ENCODE assay signal across 17 mouse cellular contexts in genomic region chr1:90476556-90477243, GRCm38 (mm10).
DNase-seq lines count a peak whose midpoint lies in the region; ATAC-seq and TF ChIP-seq lines count a peak whose summit lies in the region.
"Had no signal": no experiment of that assay in that cellular context is flagged by ENCODE, and none has a peak within 500 bp of the region (broad histone marks: within the 10 kb centered on the region; RNA-seq: fewer than 3 reads in every experiment).

No protein-coding gene starts in this region.

- no peaks in the 10 kb centered on the region for H3K36me3 ChIP-seq in forebrain, embryonic 13.5 days (ENCODE audit: poor library complexity, severe bottlenecking)
- no peaks in the 10 kb centered on the region for H3K36me3 ChIP-seq in forebrain, postnatal 0 days (ENCODE audit: insufficient read depth)
- no peaks in the 10 kb centered on the region for H3K36me3 ChIP-seq in midbrain, embryonic 11.5 days (ENCODE audit: control insufficient read depth, insufficient read depth, low read length)
- no peaks in the 10 kb centered on the region for H3K36me3 ChIP-seq in midbrain, embryonic 14.5 days (ENCODE audit: control insufficient read depth, insufficient read depth, low read length)
- no peaks in the 10 kb centered on the region for H3K36me3 ChIP-seq in hindbrain, embryonic 16.5 days (ENCODE audit: control insufficient read depth, insufficient read depth, low read length)
- H3K36me3 ChIP-seq: G1E; heart, embryonic 10.5 days had no signal

- no peak for TF ChIP-seq CTCF in forebrain, postnatal 0 days (IDR thresholded peaks at IDR 0.05; ENCODE audit: low read depth)

- H3K9ac ChIP-seq in forebrain, embryonic 13.5 days: no peak overlapping the region
- H3K9ac ChIP-seq in forebrain, postnatal 0 days: no peak overlapping the region
- H3K9ac ChIP-seq in midbrain, embryonic 11.5 days (ENCODE audit: low read length): no peak overlapping the region
- no peak overlapping the region for H3K9ac ChIP-seq in midbrain, embryonic 14.5 days (replicated peaks; ENCODE audit: low read length)
- no peak overlapping the region for H3K9ac ChIP-seq in hindbrain, embryonic 16.5 days (ENCODE audit: low read depth, low read length)

- ATAC-seq in forebrain, embryonic 13.5 days: no peak
- ATAC-seq in forebrain, postnatal 0 days: no peak
- ATAC-seq in midbrain, embryonic 11.5 days (ENCODE audit: low FRiP score): no peak
- no peak for ATAC-seq in midbrain, embryonic 14.5 days (ENCODE audit: low FRiP score, low TSS enrichment)
- ATAC-seq in hindbrain, embryonic 16.5 days: no peak
- ATAC-seq: activated CD4-positive, CD25-positive, alpha-beta regulatory T cell, adult 4 months; hindbrain, postnatal 0 days had no signal

- peaks cover 30% of the 10 kb centered on the region for H3K4me1 ChIP-seq in forebrain, embryonic 13.5 days
- H3K4me1 ChIP-seq in forebrain, postnatal 0 days (ENCODE audit: insufficient read depth): peaks cover 7% of the 10 kb centered on the region
- H3K4me1 ChIP-seq in midbrain, embryonic 11.5 days (ENCODE audit: control insufficient read depth, insufficient read depth, low read length): peaks cover 26% of the 10 kb centered on the region
- H3K4me1 ChIP-seq in midbrain, embryonic 14.5 days (ENCODE audit: control insufficient read depth, insufficient read depth, low read length): peaks cover 22% of the 10 kb centered on the region
- H3K4me1 ChIP-seq in hindbrain, embryonic 16.5 days (ENCODE audit: control insufficient read depth, insufficient read depth, low read depth, low read length): peaks cover 3% of the 10 kb centered on the region

- no peak overlapping the region for H3K4me2 ChIP-seq in forebrain, embryonic 13.5 days
- no peak overlapping the region for H3K4me2 ChIP-seq in forebrain, postnatal 0 days (ENCODE audit: low read depth)
- no peak overlapping the region for H3K4me2 ChIP-seq in midbrain, embryonic 11.5 days
- no peak overlapping the region for H3K4me2 ChIP-seq in midbrain, embryonic 14.5 days (ENCODE audit: low read length)
- no peak overlapping the region for H3K4me2 ChIP-seq in hindbrain, embryonic 16.5 days (ENCODE audit: low read length)

- H3K9me3 ChIP-seq in forebrain, embryonic 13.5 days (replicated peaks): peaks cover 3% of the 10 kb centered on the region; the same call in 1 of the 2 replicates
- no peaks in the 10 kb centered on the region for H3K9me3 ChIP-seq in forebrain, postnatal 0 days (ENCODE audit: low read length)
- no peaks in the 10 kb centered on the region for H3K9me3 ChIP-seq in midbrain, embryonic 11.5 days (ENCODE audit: control insufficient read depth, low read length)
- no peaks in the 10 kb centered on the region for H3K9me3 ChIP-seq in midbrain, embryonic 14.5 days (ENCODE audit: control insufficient read depth, low read length)
- no peaks in the 10 kb centered on the region for H3K9me3 ChIP-seq in hindbrain, embryonic 16.5 days (ENCODE audit: control insufficient read depth, low read length)
- H3K9me3 ChIP-seq: heart, embryonic 10.5 days had no signal

- 37% methylated on average over 9 of the region's 9 CpGs for WGBS in forebrain, embryonic 13.5 days
- 32% methylated on average over 9 of the region's 9 CpGs for WGBS in forebrain, postnatal 0 days
- 55% methylated on average over 9 of the region's 9 CpGs for WGBS in midbrain, embryonic 11.5 days
- WGBS in midbrain, embryonic 14.5 days: 48% methylated on average over 9 of the region's 9 CpGs
- WGBS in hindbrain, embryonic 16.5 days: 31% methylated on average over 9 of the region's 9 CpGs

- H3K4me3 ChIP-seq in forebrain, embryonic 13.5 days: no peak overlapping the region
- H3K4me3 ChIP-seq in forebrain, postnatal 0 days (ENCODE audit: low read depth, low read length): no peak overlapping the region
- H3K4me3 ChIP-seq in midbrain, embryonic 11.5 days (ENCODE audit: low read depth, low read length): no peak overlapping the region
- no peak overlapping the region for H3K4me3 ChIP-seq in midbrain, embryonic 14.5 days (replicated peaks; ENCODE audit: low read depth, low read length)
- no peak overlapping the region for H3K4me3 ChIP-seq in hindbrain, embryonic 16.5 days (ENCODE audit: low read length)
- H3K4me3 ChIP-seq: heart, embryonic 10.5 days had no signal

- 0 out of 2 replicates have a peak overlapping the region, but pooled peaks have one; percentile 4 for H3K27ac ChIP-seq in forebrain, embryonic 13.5 days
- no peak overlapping the region for H3K27ac ChIP-seq in forebrain, postnatal 0 days (ENCODE audit: low read depth, low read length)
- peak overlapping the region; percentile 27; the same call in 1 of the 2 replicates for H3K27ac ChIP-seq in midbrain, embryonic 11.5 days (ENCODE audit: low read depth, low read length)
- H3K27ac ChIP-seq in midbrain, embryonic 14.5 days (replicated peaks; ENCODE audit: low read depth, low read length): no peak overlapping the region
- H3K27ac ChIP-seq in hindbrain, embryonic 16.5 days (ENCODE audit: low read depth, low read length): no peak overlapping the region
- H3K27ac ChIP-seq: heart, embryonic 10.5 days; hindbrain, postnatal 0 days had no signal

- no peak for DNase-seq in forebrain, postnatal 0 days
- no peak for DNase-seq in midbrain, embryonic 11.5 days (ENCODE audit: low spot score, missing footprints)
- no peak for DNase-seq in midbrain, embryonic 14.5 days
- DNase-seq in kidney, adult 9 months: peak; percentile 48
- peak; percentile 45 for DNase-seq in retina, embryonic 14.5 days (ENCODE audit: low spot score)
- DNase-seq in lung, postnatal 25 days (ENCODE audit: low spot score): no peak
- DNase-seq: B cell, adult 2 months; cerebellum, adult 8-10 months; layer of hippocampus, adult 9-11 months; lung, adult 18-20 months; thymus, adult 2 months had no signal

- H3K27me3 ChIP-seq in forebrain, embryonic 13.5 days: no peaks in the 10 kb centered on the region
- no peaks in the 10 kb centered on the region for H3K27me3 ChIP-seq in forebrain, postnatal 0 days (ENCODE audit: insufficient read depth, low read length)
- no peaks in the 10 kb centered on the region for H3K27me3 ChIP-seq in midbrain, embryonic 11.5 days (ENCODE audit: control insufficient read depth, insufficient read depth, low read length)
- no peaks in the 10 kb centered on the region for H3K27me3 ChIP-seq in midbrain, embryonic 14.5 days (ENCODE audit: control insufficient read depth, insufficient read depth, low read length)
- no peaks in the 10 kb centered on the region for H3K27me3 ChIP-seq in hindbrain, embryonic 16.5 days (replicated peaks; ENCODE audit: control insufficient read depth, insufficient read depth, low read length)

Comparison
In these comparisons a context has a peak if more than half of its experiments do, and no peak if none do; other contexts are left out.
1. H3K27ac ChIP-seq: peak in forebrain, embryonic 13.5 days (single experiment) and midbrain, embryonic 11.5 days (single experiment); none in forebrain, postnatal 0 days (single experiment), midbrain, embryonic 14.5 days (single experiment) and hindbrain, embryonic 16.5 days (single experiment).
2. DNase-seq: peak in kidney, adult 9 months (single experiment) and retina, embryonic 14.5 days (single experiment); none in forebrain, postnatal 0 days (single experiment), midbrain, embryonic 11.5 days (single experiment), midbrain, embryonic 14.5 days (single experiment) and lung, postnatal 25 days (single experiment).